Mouse (Mus musculus): Measurements from ENCODE around the gene Farp2.

GRCm38 (mm10) chr1:93522325-93522724, 10.4 kb downstream of the Farp2 start:
- TF ChIP-seq CHD2 (IDR thresholded peaks at IDR 0.05; ENCODE audit: low read depth, low read length) (no peak), ZC3H11A (IDR thresholded peaks at IDR 0.05; ENCODE audit: borderline replicate concordance, low read depth, low read length) (no peak), MAFK (IDR thresholded peaks at IDR 0.05; ENCODE audit: insufficient read depth, low read depth, low read length) (no peak), ZNF384 (IDR thresholded peaks at IDR 0.05; ENCODE audit: low read depth, low read length) (no peak)

Data from ES-E14 (cell line).